Mouse (Mus musculus) CH12.LX (cell line): Measurements from ENCODE around the gene Zfp786. TPM values are rescaled to one million over a fixed set of nuclear protein-coding genes. Genes with fewer than 3 reads are reported as not detected.
A peak's percentile ranks its signal among the peaks of the same experiment; 100 is the strongest.

Experiments used
- DNase-seq: peaks from one replicate; pipeline ENCODE4 v3.0.0-alpha.2; 2013; ENCODE audit errors: extremely low read depth
- H3K27ac ChIP-seq: 2 replicates; pipeline ENCODE4 v1.5.1; 2012; ENCODE audit warnings: low read depth, mild to moderate bottlenecking, control low read depth, moderate library complexity; ENCODE audit not compliant: insufficient read depth
- H3K27me3 ChIP-seq: replicated peaks from 2 replicates; pipeline ENCODE3; 2012; ENCODE audit warnings: inconsistent platforms
- H3K36me3 ChIP-seq, 2 experiments: replicated peaks in 1 of 2; 2 replicates each; pipeline versions ENCODE3 to v1.6.1; 2012; ENCODE audit warnings: inconsistent platforms in 1 of 2, low read length in 1 of 2, mild to moderate bottlenecking in 1 of 2, mixed read lengths in 1 of 2, moderate library complexity in 1 of 2; ENCODE audit not compliant: control insufficient read depth in 1 of 2, insufficient read depth in 1 of 2
- H3K4me1 ChIP-seq, 2 experiments: 2 replicates each; pipeline ENCODE4 v1.6.1; 2012; ENCODE audit warnings: inconsistent platforms in 1 of 2, moderate library complexity in 1 of 2; ENCODE audit not compliant: insufficient read depth in 2 of 2, control insufficient read depth in 1 of 2
- H3K4me2 ChIP-seq: 2 replicates; pipeline ENCODE4 v1.6.1; 2012; ENCODE audit warnings: low read depth, mild to moderate bottlenecking, control low read depth; ENCODE audit not compliant: poor library complexity, insufficient read depth, severe bottlenecking
- H3K4me3 ChIP-seq, 3 experiments: fragments of 150-350 bp in 1 of 3; sonication (generic) in 1 of 3; replicated peaks in 1 of 3; 2 replicates each; pipeline versions ENCODE3 to v1.5.1; 2011 to 2012; ENCODE audit warnings: low read depth in 2 of 3, low read length in 2 of 3, mild to moderate bottlenecking in 2 of 3, moderate library complexity in 2 of 3, control low read depth in 1 of 3, improper control_type of control experiment in 1 of 3, inconsistent platforms in 1 of 3, mixed read lengths in 1 of 3; ENCODE audit not compliant: poor library complexity in 1 of 3
- H3K79me2 ChIP-seq: replicated peaks from 2 replicates; pipeline ENCODE4 v1.6.1; 2012; ENCODE audit warnings: mild to moderate bottlenecking, moderate library complexity; ENCODE audit not compliant: control insufficient read depth, poor library complexity, insufficient read depth, severe bottlenecking; ENCODE audit errors: extremely low read depth
- H3K9ac ChIP-seq: 2 replicates; pipeline ENCODE4 v1.6.1; 2012; ENCODE audit warnings: low read depth, mild to moderate bottlenecking, control low read depth, moderate library complexity; ENCODE audit not compliant: insufficient read depth
- H3K9me3 ChIP-seq: replicated peaks from 2 replicates; pipeline ENCODE3; 2012; ENCODE audit warnings: low read length, inconsistent platforms, mixed read lengths
- CHD2 ChIP-seq: IDR thresholded peaks from 2 replicates; pipeline ENCODE4 v1.6.1; 2011; ENCODE audit warnings: low read length, improper control_type of control experiment
- CTCF ChIP-seq, 2 experiments: IDR thresholded peaks in 1 of 2; conservative IDR thresholded peaks in 1 of 2; 2 replicates each; pipeline ENCODE4 v1.5.1; 2011 to 2012; ENCODE audit warnings: low read depth in 2 of 2, low read length in 2 of 2, improper control_type of control experiment in 1 of 2, inconsistent platforms in 1 of 2, mild to moderate bottlenecking in 1 of 2, moderate library complexity in 1 of 2
- E2F4 ChIP-seq: IDR thresholded peaks from 2 replicates; pipeline ENCODE4 v1.6.1; 2011; ENCODE audit warnings: low read depth, low read length, improper control_type of control experiment; ENCODE audit not compliant: insufficient replicate concordance
- JUN ChIP-seq: IDR thresholded peaks from 2 replicates; pipeline ENCODE4 v1.6.1; 2011; ENCODE audit warnings: low read depth, mild to moderate bottlenecking, low read length, improper control_type of control experiment, moderate library complexity; ENCODE audit not compliant: insufficient read depth
- KAT2A ChIP-seq: IDR thresholded peaks from 2 replicates; pipeline ENCODE4 v1.6.1; 2012; ENCODE audit warnings: low read length, improper control_type of control experiment, inconsistent platforms; ENCODE audit not compliant: insufficient replicate concordance
- MXI1 ChIP-seq: IDR thresholded peaks from 2 replicates; pipeline ENCODE4 v1.6.1; 2011; ENCODE audit warnings: mild to moderate bottlenecking, low read depth, low read length, improper control_type of control experiment
- MYC ChIP-seq: IDR thresholded peaks from 2 replicates; pipeline ENCODE4 v1.6.1; 2011; ENCODE audit warnings: low read depth, mild to moderate bottlenecking, improper control_type of control experiment, low read length
- PAX5 ChIP-seq: IDR thresholded peaks from 2 replicates; pipeline ENCODE4 v1.6.1; 2012; ENCODE audit warnings: low read length, inconsistent platforms, mixed read lengths
- RAD21 ChIP-seq: IDR thresholded peaks from 2 replicates; pipeline ENCODE4 v1.6.1; 2011; ENCODE audit warnings: low read depth, mild to moderate bottlenecking, low read length, improper control_type of control experiment, moderate library complexity
- SMC3 ChIP-seq: IDR thresholded peaks from 2 replicates; pipeline ENCODE4 v1.6.1; 2011; ENCODE audit warnings: low read depth, low read length, improper control_type of control experiment
- TBP ChIP-seq: conservative IDR thresholded peaks from 2 replicates; pipeline ENCODE4 v1.6.1; 2011; ENCODE audit warnings: low read depth, low read length, improper control_type of control experiment
- TCF12 ChIP-seq: IDR thresholded peaks from 2 replicates; pipeline ENCODE4 v1.6.1; 2014; ENCODE audit warnings: low read depth, mild to moderate bottlenecking, inconsistent platforms, low read length, improper control_type of control experiment
- USF1 ChIP-seq: IDR thresholded peaks from 2 replicates; pipeline ENCODE4 v1.6.1; 2014; ENCODE audit warnings: low read depth, mild to moderate bottlenecking, inconsistent platforms, low read length, improper control_type of control experiment
- ZC3H11A ChIP-seq: IDR thresholded peaks from 2 replicates; pipeline ENCODE4 v1.6.1; 2012; ENCODE audit warnings: low read depth, mild to moderate bottlenecking, inconsistent platforms, low read length, improper control_type of control experiment
- ZKSCAN1 ChIP-seq: IDR thresholded peaks from 2 replicates; pipeline ENCODE4 v1.6.1; 2012; ENCODE audit warnings: low read depth, inconsistent platforms, low read length, improper control_type of control experiment, borderline replicate concordance
- ZNF384 ChIP-seq: IDR thresholded peaks from 2 replicates; pipeline ENCODE4 v1.6.1; 2012; ENCODE audit warnings: low read depth, low read length, improper control_type of control experiment, inconsistent platforms
- dilution Hi-C: fragments of 300-500 bp; cut with MboI; formaldehyde crosslinking; loops from 2 replicates; pipeline ENCODE4 v1.14.3; 2020; ENCODE audit warnings: low sequenced_read_pairs; ENCODE audit not compliant: extremely low pct_unique_long_range_greater_than_20kb, extremely low pct_ligation_motif_present
- in situ Hi-C: fragments of 300-500 bp; cut with MboI; formaldehyde crosslinking; loops from 3 replicates; pipeline ENCODE4 v1.14.3; 2019; ENCODE audit warnings: low sequenced_read_pairs, low pct_ligation_motif_present, low pct_unique_long_range_greater_than_20kb, mixed read lengths
- polyA plus RNA-seq: library from polyadenylated mRNA; unstranded; fragments of >175 nt; gene quantifications from 2 replicates; pipeline ENCODE4 v1.2.1, GENCODE M21; 2012; ENCODE audit warnings: low read depth; ENCODE audit not compliant: insufficient read length
- total RNA-seq, 2 experiments: library from RNA; depleted of rRNA; stranded (reverse); fragments of 300-350 nt in 1 of 2; fragments of >200 nt in 1 of 2; gene quantifications; 2 replicates each; pipeline ENCODE4 v1.2.3; 2012 to 2014

Zfp786 gene
- total and polyA plus RNA-seq, 3 experiments: 0.30 to 0.89 (median 0.40) TPM

- TF ChIP-seq ZNF384 (peak; percentile 45; the same call in 1 of the 2 replicates), MYC (no peak), MXI1 (peak; percentile 76), PAX5 (no peak), TBP (no peak), CTCF (conservative IDR thresholded peaks at IDR 0.05 in 1 of 2, IDR thresholded peaks at IDR 0.05 in 1 of 2; ENCODE audit: low read depth in 2 of 2, low read length in 2 of 2) (peak in 1 of 2 experiments; percentile 100; a peak in 2 of 4 replicates), ZC3H11A (no peak), USF1 (no peak)
These were observed 4.9 kb upstream of the Zfp786 start, which contains the start of gene Zfp398 (continued) for GRCm38 (mm10) chr6:47835482-47835983.

GRCm38 (mm10) chr6:47832220-47832619 is 1.6 kb upstream of the Zfp786 start:
- Histone ChIP-seq H3K4me2 (no peak overlapping the region), H3K27ac (no peak overlapping the region), H3K4me3 (no peak overlapping the region), H3K4me1 (peaks cover 2 to 15% of the 10 kb centered on the region in 2 experiments), H3K9ac (no peak overlapping the region), H3K9me3 (no peaks in the 10 kb centered on the region), H3K36me3 (no peaks in the 10 kb centered on the region), H3K27me3 (peaks cover 4% of the 10 kb centered on the region), H3K79me2 (0 out of 2 replicates have a peak, but pooled peaks cover 2% of the 10 kb centered on the region)
- TF ChIP-seq TBP (no peak), E2F4 (no peak), KAT2A (no peak), TCF12 (no peak), JUN (no peak)
- dilution Hi-C loops: no loop called here
- DNase-seq: no peak
- in situ Hi-C loops: no loop called here

DNA sequence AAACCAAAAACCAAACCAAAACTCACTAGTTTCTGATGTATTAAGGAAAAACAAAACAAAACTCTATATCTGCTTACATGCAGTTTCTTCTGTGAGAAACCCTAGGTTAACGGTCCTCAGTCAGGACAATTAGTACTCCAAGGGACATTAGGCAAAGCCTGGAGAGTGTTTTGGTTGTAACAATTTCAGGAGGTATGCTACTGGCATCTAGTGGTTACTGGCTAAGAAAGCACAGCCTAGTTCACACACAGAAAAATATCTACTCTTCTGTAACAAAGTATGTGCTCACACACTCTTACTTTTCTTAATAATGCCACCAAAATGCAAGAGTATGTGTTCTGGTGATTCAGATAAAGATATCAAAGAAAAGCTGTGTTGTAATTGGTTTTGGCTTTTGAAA is 1.7 kb downstream of the Zfp786 start:
- in situ Hi-C loops: loop anchor here (5.0 kb wide), 1 partner anchor 37 kb away; no protein-coding TSS in a partner anchor
- no peak for DNase-seq

More for the DNA sequence above, 1.7 kb downstream of the Zfp786 start:
- Histone ChIP-seq H3K9me3 (no peaks in the 10 kb centered on the region), H3K79me2 (no peaks in the 10 kb centered on the region), H3K4me3 (no peak overlapping the region), H3K36me3 (no peaks in the 10 kb centered on the region), H3K27me3 (peaks cover 4% of the 10 kb centered on the region), H3K4me1 (peaks cover 2 to 12% of the 10 kb centered on the region in 2 experiments), H3K9ac (no peak overlapping the region), H3K27ac (no peak overlapping the region), H3K4me2 (no peak overlapping the region)
- dilution Hi-C loops: no loop called here
- TF ChIP-seq RAD21: peak; percentile 94
- TF ChIP-seq ZKSCAN1: no peak
- TF ChIP-seq TCF12: no peak
- TF ChIP-seq CHD2: no peak
- TF ChIP-seq CTCF (conservative IDR thresholded peaks at IDR 0.05 in 1 of 2, IDR thresholded peaks at IDR 0.05 in 1 of 2; ENCODE audit: low read depth in 2 of 2, low read length in 2 of 2): peak; percentile 43 to 91; a peak in 3 of 4 replicates
- TF ChIP-seq USF1: no peak
- TF ChIP-seq SMC3: peak; percentile 65
